Mouse (Mus musculus): ENCODE results near the gene Anapc15-ps. TPM values are rescaled to one million over a fixed set of nuclear protein-coding genes. Genes with fewer than 3 reads are reported as not detected.

Gene Anapc15-ps
- polyA plus RNA-seq, 1 experiment from 2014 or later = not detected

DNA sequence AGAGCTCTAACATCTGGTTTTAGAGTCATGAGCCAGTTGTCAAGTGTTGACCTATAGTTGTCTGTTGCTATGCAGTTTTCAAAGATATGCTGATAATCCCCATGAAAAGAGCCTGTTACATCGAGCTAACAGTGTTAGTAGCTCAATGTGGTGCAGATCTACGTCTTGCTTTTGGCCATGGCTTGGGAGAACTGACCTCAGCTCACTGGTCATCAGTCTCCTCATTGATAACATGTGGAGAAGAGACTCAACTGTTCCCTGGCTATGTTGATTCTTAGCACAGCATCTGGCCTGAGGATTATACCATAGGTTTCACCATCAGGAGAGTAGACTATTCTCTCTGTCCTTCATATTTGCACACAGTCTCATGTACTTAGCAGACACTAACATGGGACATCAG, 6.5 kb downstream of the Anapc15-ps start:
- no peaks in the 10 kb centered on the region for H3K36me3 ChIP-seq (ENCODE audit: control insufficient read depth, insufficient read depth, low read length)
- no peak overlapping the region for H3K9ac ChIP-seq (ENCODE audit: low read depth, low read length)
- ATAC-seq (ENCODE audit: low FRiP score, low TSS enrichment) = no peak
- H3K27ac ChIP-seq (ENCODE audit: low read depth, low read length) = no peak overlapping the region
- 80% methylated on average over 2 of the region's 2 CpGs for WGBS
- no peak overlapping the region for H3K4me3 ChIP-seq (ENCODE audit: low read length)
- no peaks in the 10 kb centered on the region for H3K27me3 ChIP-seq (ENCODE audit: control insufficient read depth, insufficient read depth, low read length)
- no peaks in the 10 kb centered on the region for H3K9me3 ChIP-seq (ENCODE audit: control insufficient read depth, low read length)
- H3K4me2 ChIP-seq (replicated peaks; ENCODE audit: low read depth, low read length) = no peak overlapping the region
- no peaks in the 10 kb centered on the region for H3K4me1 ChIP-seq (ENCODE audit: control insufficient read depth, insufficient read depth, low read length)

DNA sequence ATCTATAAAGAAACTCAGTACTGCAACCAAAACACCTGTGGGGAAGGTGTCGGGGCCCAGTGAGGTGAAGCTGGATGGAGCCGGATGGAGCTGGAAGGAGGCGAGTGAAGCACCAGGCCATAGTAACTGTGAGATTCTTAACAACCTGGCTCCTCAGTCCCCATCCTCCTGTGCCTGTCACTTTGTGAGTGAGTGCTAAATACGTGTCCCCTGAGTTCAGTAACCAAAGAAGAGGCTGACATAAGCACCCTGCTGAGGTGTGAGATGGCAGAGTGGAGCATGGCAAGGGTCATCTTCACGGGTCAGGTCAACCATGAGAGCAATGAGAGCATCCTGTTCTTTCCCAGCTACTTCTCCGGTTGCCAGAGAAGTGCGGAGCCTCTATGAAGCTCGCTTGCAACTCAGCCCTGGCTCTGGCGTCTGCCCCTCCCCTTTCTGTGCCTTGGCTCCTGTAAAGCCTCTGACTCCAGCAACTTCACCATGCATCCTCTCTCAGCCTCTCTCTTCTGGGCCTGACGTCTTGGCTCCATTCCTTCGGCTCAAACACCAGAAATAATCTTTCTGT, 7.7 kb downstream of the Anapc15-ps start:
- no peak overlapping the region for H3K4me3 ChIP-seq (ENCODE audit: low read length)
- WGBS = 30% methylated on average over 11 of the region's 11 CpGs
- no peaks in the 10 kb centered on the region for H3K4me1 ChIP-seq (ENCODE audit: control insufficient read depth, insufficient read depth, low read length)
- no peak overlapping the region for H3K4me2 ChIP-seq (replicated peaks; ENCODE audit: low read depth, low read length)
- no peaks in the 10 kb centered on the region for H3K27me3 ChIP-seq (ENCODE audit: control insufficient read depth, insufficient read depth, low read length)
- no peak overlapping the region for H3K27ac ChIP-seq (ENCODE audit: low read depth, low read length)
- H3K36me3 ChIP-seq (ENCODE audit: control insufficient read depth, insufficient read depth, low read length) = no peaks in the 10 kb centered on the region
- ATAC-seq (ENCODE audit: low FRiP score, low TSS enrichment) = no peak
- H3K9ac ChIP-seq (ENCODE audit: low read depth, low read length) = no peak overlapping the region
- H3K9me3 ChIP-seq (ENCODE audit: control insufficient read depth, low read length) = no peaks in the 10 kb centered on the region

DNA sequence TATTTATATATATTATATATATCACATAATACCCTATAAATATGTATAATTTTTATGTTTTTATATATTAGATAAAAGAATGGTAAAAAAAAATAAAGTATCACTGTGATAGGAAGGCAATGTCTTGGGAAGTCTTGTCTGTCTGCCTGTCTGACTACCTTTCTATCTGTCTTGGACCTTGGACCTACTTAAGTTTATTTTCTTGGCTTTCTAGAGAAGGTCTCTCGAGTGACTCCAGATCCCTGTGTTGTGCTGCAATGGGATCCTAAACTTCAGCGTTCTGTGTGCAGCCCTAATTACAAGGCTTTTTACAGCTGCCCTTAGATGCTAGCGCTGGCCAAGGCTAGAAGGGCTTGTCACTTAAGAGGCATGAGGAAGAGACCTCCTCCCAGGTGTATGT, 8.6 kb downstream of the Anapc15-ps start:
- 46% methylated on average over 3 of the region's 3 CpGs for WGBS
- Histone ChIP-seq H3K36me3 (ENCODE audit: control insufficient read depth, insufficient read depth, low read length) (no peaks in the 10 kb centered on the region), H3K4me1 (ENCODE audit: control insufficient read depth, insufficient read depth, low read length) (no peaks in the 10 kb centered on the region), H3K4me3 (ENCODE audit: low read length) (no peak overlapping the region), H3K9me3 (ENCODE audit: control insufficient read depth, low read length) (no peaks in the 10 kb centered on the region), H3K27ac (ENCODE audit: low read depth, low read length) (no peak overlapping the region), H3K9ac (ENCODE audit: low read depth, low read length) (no peak overlapping the region), H3K4me2 (replicated peaks; ENCODE audit: low read depth, low read length) (no peak overlapping the region), H3K27me3 (ENCODE audit: control insufficient read depth, insufficient read depth, low read length) (no peaks in the 10 kb centered on the region)
- ATAC-seq (ENCODE audit: low FRiP score, low TSS enrichment) = no peak

DNA sequence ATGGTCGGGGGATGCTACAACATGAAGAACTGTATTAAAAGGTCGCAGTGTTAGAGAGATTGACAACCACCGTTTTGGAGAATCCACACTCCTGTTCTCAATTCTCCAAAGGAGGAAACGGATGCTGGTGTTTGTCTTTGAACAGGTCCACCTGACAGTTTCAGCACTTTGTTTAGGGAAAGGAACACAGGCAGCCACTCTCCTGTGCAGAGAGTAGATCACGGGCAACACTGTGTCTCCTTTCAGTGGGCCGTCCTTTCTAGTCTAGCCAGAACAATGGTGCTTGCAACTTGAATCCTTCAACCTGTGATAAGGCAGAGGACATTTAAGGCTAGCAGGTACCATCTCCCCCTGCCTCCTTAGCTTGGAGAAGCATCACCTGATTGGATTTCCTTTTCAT, 12.9 kb downstream of the Anapc15-ps start:
- 58% methylated on average over 6 of the region's 6 CpGs for WGBS
- no peak for ATAC-seq (ENCODE audit: low FRiP score, low TSS enrichment)

DNA sequence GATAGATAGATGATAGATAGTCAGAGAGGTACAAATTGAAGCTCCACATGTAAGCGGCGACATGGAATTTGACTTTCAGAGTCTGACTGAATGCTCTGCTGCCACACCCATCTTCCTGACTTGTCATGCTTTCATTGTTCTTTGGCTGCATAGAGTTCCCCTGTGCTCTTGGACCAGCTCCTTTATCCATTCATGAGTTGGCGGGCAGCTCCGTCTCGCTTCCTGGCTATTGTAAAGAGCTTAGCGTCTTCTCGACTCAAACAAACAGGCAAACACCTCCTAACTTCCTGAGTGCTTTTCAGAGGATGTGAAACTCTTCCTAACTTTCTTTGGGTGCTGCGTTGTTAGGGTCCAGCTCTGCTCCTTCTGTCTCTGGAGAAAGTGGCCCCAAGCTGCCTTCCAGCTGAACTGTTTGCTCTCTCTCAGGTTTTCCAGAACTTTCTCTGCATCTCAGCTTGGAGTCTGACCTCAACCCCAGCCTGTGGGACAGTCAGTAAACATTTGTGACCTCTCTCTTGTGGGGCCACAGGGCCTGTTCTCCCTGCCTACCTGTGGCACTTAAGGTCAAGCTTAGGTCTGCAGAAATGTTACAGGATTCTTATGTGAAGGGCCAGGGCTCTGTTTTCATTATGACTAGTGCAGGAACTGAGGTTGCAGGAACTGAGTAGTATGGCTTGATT, 13.6 kb downstream of the Anapc15-ps start:
- Histone ChIP-seq H3K36me3 (ENCODE audit: control insufficient read depth, insufficient read depth, low read length) (no peaks in the 10 kb centered on the region), H3K9ac (ENCODE audit: low read depth, low read length) (no peak overlapping the region), H3K4me2 (replicated peaks; ENCODE audit: low read depth, low read length) (no peak overlapping the region), H3K27me3 (ENCODE audit: control insufficient read depth, insufficient read depth, low read length) (no peaks in the 10 kb centered on the region), H3K4me1 (ENCODE audit: control insufficient read depth, insufficient read depth, low read length) (no peaks in the 10 kb centered on the region), H3K27ac (ENCODE audit: low read depth, low read length) (no peak overlapping the region), H3K4me3 (ENCODE audit: low read length) (no peak overlapping the region), H3K9me3 (ENCODE audit: control insufficient read depth, low read length) (no peaks in the 10 kb centered on the region)
- 78% methylated on average over 8 of the region's 8 CpGs for WGBS
- ATAC-seq (ENCODE audit: low FRiP score, low TSS enrichment) = no peak

More for the DNA sequence above, 12.9 kb downstream of the Anapc15-ps start:
- H3K4me2 ChIP-seq (replicated peaks; ENCODE audit: low read depth, low read length) = no peak overlapping the region
- H3K4me1 ChIP-seq (ENCODE audit: control insufficient read depth, insufficient read depth, low read length) = no peaks in the 10 kb centered on the region
- no peaks in the 10 kb centered on the region for H3K9me3 ChIP-seq (ENCODE audit: control insufficient read depth, low read length)
- H3K9ac ChIP-seq (ENCODE audit: low read depth, low read length) = no peak overlapping the region
- H3K27ac ChIP-seq (ENCODE audit: low read depth, low read length) = no peak overlapping the region
- no peaks in the 10 kb centered on the region for H3K36me3 ChIP-seq (ENCODE audit: control insufficient read depth, insufficient read depth, low read length)
- H3K27me3 ChIP-seq (ENCODE audit: control insufficient read depth, insufficient read depth, low read length) = no peaks in the 10 kb centered on the region
- H3K4me3 ChIP-seq (ENCODE audit: low read length) = no peak overlapping the region

DNA sequence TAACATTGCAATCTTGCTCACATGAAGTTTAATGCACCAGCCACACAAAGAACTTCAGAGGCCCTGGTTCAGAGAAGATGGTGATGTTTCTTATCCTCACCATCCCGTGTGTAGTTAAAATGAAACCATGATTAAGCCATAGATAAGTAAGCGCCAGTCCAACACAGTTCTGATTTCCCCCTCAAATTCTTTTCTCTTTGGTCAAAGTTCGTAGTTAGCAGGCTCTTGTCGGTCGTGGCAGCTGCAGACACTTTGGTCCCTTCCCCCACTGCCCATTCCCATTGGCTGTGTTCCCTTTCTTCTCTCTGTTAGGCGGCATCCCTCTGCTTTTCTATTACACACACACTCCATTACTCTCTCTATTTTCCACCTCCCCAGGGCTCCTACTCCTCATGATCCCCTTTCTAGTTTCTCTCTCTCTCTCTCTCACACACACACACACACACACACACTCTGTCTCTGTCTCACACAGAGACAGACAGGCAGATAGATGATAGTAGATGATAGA, 14.4 kb downstream of the Anapc15-ps start:
- Histone ChIP-seq H3K4me2 (replicated peaks; ENCODE audit: low read depth, low read length) (no peak overlapping the region), H3K36me3 (ENCODE audit: control insufficient read depth, insufficient read depth, low read length) (no peaks in the 10 kb centered on the region)
- 39% methylated on average over 6 of the region's 6 CpGs for WGBS

DNA sequence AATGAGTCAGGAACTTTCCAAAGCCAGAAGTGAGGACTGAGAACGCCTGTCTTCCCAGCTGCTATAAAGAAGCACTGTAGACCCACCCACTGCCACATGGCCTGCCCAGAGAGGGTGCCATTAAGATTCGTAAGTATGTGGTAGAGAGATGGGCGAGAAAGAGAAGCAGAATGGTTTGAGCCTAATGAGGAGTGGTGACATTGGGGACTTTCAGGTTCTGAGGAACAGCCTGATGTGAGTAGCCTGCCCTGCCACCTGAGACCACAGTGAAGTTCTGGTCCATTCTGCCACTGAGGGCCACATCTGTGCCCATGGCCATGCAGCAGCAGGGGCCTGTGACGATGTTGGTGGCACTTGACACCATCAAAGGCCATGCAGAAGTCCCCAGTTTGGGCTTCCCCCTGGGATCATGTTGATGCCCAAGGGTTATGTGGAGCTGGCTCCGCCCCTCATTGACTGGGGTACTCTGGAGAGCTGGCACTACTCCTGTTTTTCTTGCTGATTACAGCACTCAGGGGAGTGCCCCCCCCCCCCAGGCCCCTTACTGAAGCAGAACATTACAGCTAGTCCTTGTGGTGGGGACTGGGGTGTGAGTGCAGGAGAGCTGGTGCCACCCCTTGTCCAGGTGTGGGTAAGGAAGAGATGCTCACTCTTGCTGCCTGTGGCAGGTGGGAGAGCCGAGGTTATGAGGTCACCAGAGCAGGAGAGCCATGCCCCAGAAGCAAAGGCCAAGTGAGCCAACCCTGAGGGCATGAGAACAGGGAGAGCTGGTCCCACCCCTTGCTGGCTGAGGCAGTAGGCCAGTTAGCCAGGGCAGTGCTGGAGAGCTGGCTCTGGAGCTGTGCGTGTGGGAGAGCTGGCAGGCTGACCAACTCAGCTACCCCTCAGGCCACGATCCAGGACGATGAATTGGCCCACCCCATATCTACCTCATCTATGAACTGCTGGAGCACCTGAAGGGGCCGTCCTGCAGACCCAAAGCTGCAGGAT, 16.7 kb downstream of the Anapc15-ps start:
- H3K4me1 ChIP-seq (ENCODE audit: control insufficient read depth, insufficient read depth, low read length) = no peaks in the 10 kb centered on the region
- H3K4me2 ChIP-seq (replicated peaks; ENCODE audit: low read depth, low read length) = no peak overlapping the region
- H3K27me3 ChIP-seq (ENCODE audit: control insufficient read depth, insufficient read depth, low read length) = no peaks in the 10 kb centered on the region
- H3K27ac ChIP-seq (ENCODE audit: low read depth, low read length) = no peak overlapping the region
- H3K36me3 ChIP-seq (ENCODE audit: control insufficient read depth, insufficient read depth, low read length) = no peaks in the 10 kb centered on the region
- no peak overlapping the region for H3K9ac ChIP-seq (ENCODE audit: low read depth, low read length)
- WGBS = 75% methylated on average over 10 of the region's 10 CpGs
- no peaks in the 10 kb centered on the region for H3K9me3 ChIP-seq (ENCODE audit: control insufficient read depth, low read length)
- ATAC-seq (ENCODE audit: low FRiP score, low TSS enrichment) = 0 out of 2 replicates have a peak, but pooled peaks have one; percentile 20
- H3K4me3 ChIP-seq (ENCODE audit: low read length) = no peak overlapping the region

More for the DNA sequence above, 14.4 kb downstream of the Anapc15-ps start:
- no peak overlapping the region for H3K9ac ChIP-seq (ENCODE audit: low read depth, low read length)
- no peaks in the 10 kb centered on the region for H3K9me3 ChIP-seq (ENCODE audit: control insufficient read depth, low read length)
- no peaks in the 10 kb centered on the region for H3K27me3 ChIP-seq (ENCODE audit: control insufficient read depth, insufficient read depth, low read length)
- no peak overlapping the region for H3K27ac ChIP-seq (ENCODE audit: low read depth, low read length)
- no peak for ATAC-seq (ENCODE audit: low FRiP score, low TSS enrichment)
- no peak overlapping the region for H3K4me3 ChIP-seq (ENCODE audit: low read length)
- H3K4me1 ChIP-seq (ENCODE audit: control insufficient read depth, insufficient read depth, low read length) = no peaks in the 10 kb centered on the region

DNA sequence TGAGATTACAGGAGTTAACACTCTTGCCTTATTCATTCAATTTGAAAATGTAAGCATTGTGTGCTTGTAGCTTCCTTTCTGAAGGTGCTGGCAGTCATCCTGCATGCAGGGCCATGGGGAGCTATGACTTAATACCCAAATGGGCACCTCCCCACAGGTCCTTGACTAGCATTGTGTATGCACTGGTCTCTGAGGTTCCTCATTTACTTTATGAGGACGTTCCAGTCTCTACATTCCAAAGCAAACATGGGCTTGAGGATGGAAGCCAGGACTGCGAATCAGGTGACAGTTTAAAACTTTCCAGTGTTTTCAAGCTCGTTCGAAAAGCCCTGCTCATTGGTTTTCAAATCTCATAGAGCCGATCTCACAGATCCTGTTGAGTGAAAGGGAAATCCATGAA, 21.1 kb downstream of the Anapc15-ps start:
- Histone ChIP-seq H3K36me3 (ENCODE audit: control insufficient read depth, insufficient read depth, low read length) (no peaks in the 10 kb centered on the region), H3K4me1 (ENCODE audit: control insufficient read depth, insufficient read depth, low read length) (no peaks in the 10 kb centered on the region), H3K27me3 (ENCODE audit: control insufficient read depth, insufficient read depth, low read length) (no peaks in the 10 kb centered on the region), H3K4me3 (ENCODE audit: low read length) (no peak overlapping the region), H3K9me3 (ENCODE audit: control insufficient read depth, low read length) (no peaks in the 10 kb centered on the region), H3K9ac (ENCODE audit: low read depth, low read length) (no peak overlapping the region), H3K4me2 (replicated peaks; ENCODE audit: low read depth, low read length) (no peak overlapping the region), H3K27ac (ENCODE audit: low read depth, low read length) (no peak overlapping the region)
- no peak for ATAC-seq (ENCODE audit: low FRiP score, low TSS enrichment)
- 91% methylated on average over 5 of the region's 5 CpGs for WGBS
